Mouse (Mus musculus): Measurements from ENCODE around the gene Dcaf6. TPM values are rescaled to one million over a fixed set of nuclear protein-coding genes. Genes with fewer than 3 reads are reported as not detected.

Dcaf6 gene
- polyA plus RNA-seq, 1 experiment from 2014 or later: 11.9 TPM

DNA sequence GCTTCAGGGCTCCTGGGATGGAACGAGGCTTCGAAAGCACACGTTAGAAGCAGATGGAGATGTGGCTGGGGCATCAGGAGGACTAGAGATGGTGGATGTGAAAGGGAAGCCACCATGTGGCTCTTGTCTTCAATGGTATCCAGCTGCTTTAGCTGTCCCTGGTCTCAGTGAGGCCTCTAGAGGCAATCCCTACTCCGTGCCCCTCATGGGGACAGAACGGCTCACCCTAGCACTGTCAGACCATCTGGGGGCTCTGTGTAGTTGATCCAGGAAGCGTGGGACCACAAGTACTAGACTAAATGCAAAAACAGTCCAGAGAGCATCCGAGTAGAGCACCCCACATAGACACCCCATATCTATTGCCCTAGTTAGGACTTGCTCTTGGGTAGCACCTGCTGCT, 138.4 kb downstream of the Dcaf6 start:
- 96% methylated on average over 7 of the region's 7 CpGs for WGBS
- Histone ChIP-seq H3K4me3 (ENCODE audit: low read depth, low read length) (no peak overlapping the region), H3K36me3 (ENCODE audit: control insufficient read depth, insufficient read depth, low read length) (0 out of 2 replicates have a peak, but pooled peaks cover 4% of the 10 kb centered on the region), H3K27ac (ENCODE audit: low read depth, low read length) (no peak overlapping the region), H3K27me3 (ENCODE audit: control insufficient read depth, insufficient read depth, low read length) (no peaks in the 10 kb centered on the region), H3K9me3 (ENCODE audit: control insufficient read depth, low read length) (no peaks in the 10 kb centered on the region), H3K4me2 (replicated peaks; ENCODE audit: low read depth, low read length) (no peak overlapping the region), H3K4me1 (replicated peaks; ENCODE audit: control insufficient read depth, insufficient read depth, low read length) (no peaks in the 10 kb centered on the region), H3K9ac (ENCODE audit: low read depth, low read length) (no peak overlapping the region)
- ATAC-seq (ENCODE audit: low FRiP score) (no peak), DNase-seq (ENCODE audit: low spot score) (no peak)

DNA sequence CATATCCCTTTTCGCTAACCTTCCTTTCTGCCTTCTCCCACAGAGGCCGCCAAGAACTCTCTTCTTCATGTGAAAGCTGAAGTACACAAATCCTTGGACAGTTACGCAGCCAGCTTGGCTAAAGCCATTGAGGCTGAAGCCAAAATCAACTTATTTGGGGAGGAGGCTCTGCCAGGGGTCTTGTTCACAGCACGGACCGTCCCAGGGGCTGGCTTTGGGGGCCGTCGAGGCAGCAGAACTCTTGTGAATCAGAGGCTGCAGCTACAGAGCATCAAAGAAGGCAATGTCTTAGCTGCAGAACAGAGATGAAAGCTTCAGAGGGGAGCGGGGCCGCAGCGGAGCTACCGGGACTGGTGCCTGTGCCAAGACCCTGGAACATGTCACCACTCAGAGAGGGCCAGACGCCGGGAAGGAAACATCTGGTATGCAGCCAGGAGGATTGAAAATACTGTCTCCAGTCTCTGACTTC, 138.8 kb downstream of the Dcaf6 start:
- no peak for DNase-seq (ENCODE audit: low spot score)
- Histone ChIP-seq H3K9me3 (ENCODE audit: control insufficient read depth, low read length) (no peaks in the 10 kb centered on the region), H3K36me3 (ENCODE audit: control insufficient read depth, insufficient read depth, low read length) (0 out of 2 replicates have a peak, but pooled peaks cover 4% of the 10 kb centered on the region), H3K4me3 (ENCODE audit: low read depth, low read length) (no peak overlapping the region), H3K4me2 (replicated peaks; ENCODE audit: low read depth, low read length) (no peak overlapping the region), H3K27me3 (ENCODE audit: control insufficient read depth, insufficient read depth, low read length) (no peaks in the 10 kb centered on the region), H3K4me1 (replicated peaks; ENCODE audit: control insufficient read depth, insufficient read depth, low read length) (no peaks in the 10 kb centered on the region), H3K9ac (ENCODE audit: low read depth, low read length) (no peak overlapping the region), H3K27ac (ENCODE audit: low read depth, low read length) (no peak overlapping the region)
- ATAC-seq (ENCODE audit: low FRiP score): no peak
- 91% methylated on average over 13 of the region's 13 CpGs for WGBS

DNA sequence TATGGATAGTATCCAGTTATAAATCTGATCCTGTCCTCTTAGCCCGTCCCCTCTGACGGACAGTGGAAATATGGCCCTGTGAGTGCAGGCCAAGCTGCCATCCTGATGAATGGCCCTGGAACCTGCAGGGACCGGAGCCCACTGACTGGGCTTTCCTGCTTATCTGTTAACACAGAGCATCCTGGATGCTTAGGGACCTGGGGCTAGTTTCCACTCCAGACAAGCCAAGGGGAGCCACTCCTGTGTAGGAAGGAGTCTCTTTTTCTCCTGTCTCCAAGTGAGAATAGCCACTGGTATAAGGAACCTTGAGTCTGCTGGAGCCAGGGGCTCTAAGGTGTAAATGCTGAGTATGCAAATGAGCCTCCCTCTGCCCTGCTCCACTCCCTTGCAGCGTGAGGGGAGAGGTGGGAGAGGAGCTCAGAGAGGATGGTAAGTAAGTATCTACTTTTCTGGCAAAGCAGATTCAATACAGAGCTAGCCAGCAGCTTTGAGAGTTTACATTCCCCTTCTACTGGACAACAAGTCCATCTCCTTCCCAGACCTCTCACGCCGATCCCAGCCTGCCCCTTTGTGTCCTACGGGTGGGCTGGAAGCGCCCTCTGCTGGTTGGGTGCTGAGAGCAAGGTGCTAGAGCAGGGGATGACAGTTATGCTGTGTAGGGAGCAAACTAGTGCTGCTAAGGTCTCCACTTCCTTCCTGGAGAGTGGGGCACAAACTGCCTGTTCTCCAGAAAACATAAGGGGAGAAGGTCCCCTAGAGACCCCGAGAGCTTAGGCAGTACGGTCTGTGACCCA, 139.9 kb downstream of the Dcaf6 start:
- no peak overlapping the region for H3K27ac ChIP-seq (ENCODE audit: low read depth, low read length)
- H3K36me3 ChIP-seq (ENCODE audit: control insufficient read depth, insufficient read depth, low read length): 0 out of 2 replicates have a peak, but pooled peaks cover 4% of the 10 kb centered on the region
- ATAC-seq (ENCODE audit: low FRiP score): peak; percentile 76
- no peak overlapping the region for H3K4me2 ChIP-seq (replicated peaks; ENCODE audit: low read depth, low read length)
- no peaks in the 10 kb centered on the region for H3K27me3 ChIP-seq (ENCODE audit: control insufficient read depth, insufficient read depth, low read length)
- no peak overlapping the region for H3K4me3 ChIP-seq (ENCODE audit: low read depth, low read length)
- H3K9ac ChIP-seq (ENCODE audit: low read depth, low read length): no peak overlapping the region
- peak; percentile 82 for DNase-seq (ENCODE audit: low spot score)
- H3K9me3 ChIP-seq (ENCODE audit: control insufficient read depth, low read length): no peaks in the 10 kb centered on the region
- WGBS: 42% methylated on average over 10 of the region's 10 CpGs
- no peaks in the 10 kb centered on the region for H3K4me1 ChIP-seq (replicated peaks; ENCODE audit: control insufficient read depth, insufficient read depth, low read length)

DNA sequence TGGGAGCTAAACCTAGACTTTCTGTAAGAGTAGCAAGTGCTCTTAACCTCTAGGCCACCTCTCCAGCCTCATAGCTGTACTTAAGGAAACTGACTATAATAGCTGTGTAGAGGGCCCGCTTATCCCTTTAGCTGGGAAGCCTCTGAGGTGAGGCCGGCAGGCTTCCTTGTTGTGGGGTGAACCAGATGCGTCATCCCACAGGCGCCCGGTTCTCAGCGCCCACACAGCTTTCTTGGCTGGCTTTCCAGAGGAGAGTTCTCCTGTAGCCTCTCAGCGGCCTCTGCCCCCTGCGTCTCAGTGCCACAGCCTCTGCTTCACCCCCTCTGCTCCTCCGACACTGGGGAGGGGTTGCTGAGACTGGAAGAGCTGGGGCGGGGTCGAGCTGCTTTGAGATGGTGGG, 143.9 kb downstream of the Dcaf6 start:
- WGBS: 36% methylated on average over 11 of the region's 11 CpGs
- no peaks in the 10 kb centered on the region for H3K36me3 ChIP-seq (ENCODE audit: control insufficient read depth, insufficient read depth, low read length)

DNA sequence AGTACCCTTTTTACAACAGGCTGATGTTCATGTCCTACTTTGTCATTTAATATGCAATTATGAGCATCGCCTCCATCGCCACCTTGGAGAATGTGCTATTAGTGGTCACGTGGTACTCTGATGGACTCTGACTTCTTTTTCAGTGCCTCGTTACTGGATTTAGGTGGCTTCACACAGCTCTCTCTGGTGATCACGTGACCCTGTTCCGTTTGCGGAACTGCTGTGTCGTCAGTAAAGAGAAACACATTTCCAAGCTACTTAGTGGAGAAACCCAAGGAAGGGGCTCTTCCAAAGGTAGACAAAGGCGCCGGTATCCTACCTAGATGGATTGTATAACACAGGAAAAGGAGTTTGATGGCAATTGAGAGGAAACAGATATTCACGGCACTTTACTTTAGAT, 152.1 kb downstream of the Dcaf6 start:
- DNase-seq (ENCODE audit: low spot score) (no peak), ATAC-seq (ENCODE audit: low FRiP score) (no peak)
- Histone ChIP-seq H3K4me2 (replicated peaks; ENCODE audit: low read depth, low read length) (no peak overlapping the region), H3K27me3 (ENCODE audit: control insufficient read depth, insufficient read depth, low read length) (no peaks in the 10 kb centered on the region), H3K27ac (ENCODE audit: low read depth, low read length) (no peak overlapping the region), H3K9ac (ENCODE audit: low read depth, low read length) (no peak overlapping the region), H3K9me3 (ENCODE audit: control insufficient read depth, low read length) (no peaks in the 10 kb centered on the region), H3K4me1 (replicated peaks; ENCODE audit: control insufficient read depth, insufficient read depth, low read length) (no peaks in the 10 kb centered on the region), H3K36me3 (ENCODE audit: control insufficient read depth, insufficient read depth, low read length) (peaks cover 6% of the 10 kb centered on the region; the same call in 1 of the 2 replicates), H3K4me3 (ENCODE audit: low read depth, low read length) (no peak overlapping the region)
- WGBS: 83% methylated on average over 11 of the region's 11 CpGs

More for the DNA sequence above, 143.9 kb downstream of the Dcaf6 start:
- no peaks in the 10 kb centered on the region for H3K27me3 ChIP-seq (ENCODE audit: control insufficient read depth, insufficient read depth, low read length)
- H3K4me3 ChIP-seq (ENCODE audit: low read depth, low read length): no peak overlapping the region
- H3K4me1 ChIP-seq (replicated peaks; ENCODE audit: control insufficient read depth, insufficient read depth, low read length): no peaks in the 10 kb centered on the region
- no peak overlapping the region for H3K4me2 ChIP-seq (replicated peaks; ENCODE audit: low read depth, low read length)
- no peak for DNase-seq (ENCODE audit: low spot score)
- no peak overlapping the region for H3K9ac ChIP-seq (ENCODE audit: low read depth, low read length)
- no peak overlapping the region for H3K27ac ChIP-seq (ENCODE audit: low read depth, low read length)
- ATAC-seq (ENCODE audit: low FRiP score): no peak
- no peaks in the 10 kb centered on the region for H3K9me3 ChIP-seq (ENCODE audit: control insufficient read depth, low read length)

DNA sequence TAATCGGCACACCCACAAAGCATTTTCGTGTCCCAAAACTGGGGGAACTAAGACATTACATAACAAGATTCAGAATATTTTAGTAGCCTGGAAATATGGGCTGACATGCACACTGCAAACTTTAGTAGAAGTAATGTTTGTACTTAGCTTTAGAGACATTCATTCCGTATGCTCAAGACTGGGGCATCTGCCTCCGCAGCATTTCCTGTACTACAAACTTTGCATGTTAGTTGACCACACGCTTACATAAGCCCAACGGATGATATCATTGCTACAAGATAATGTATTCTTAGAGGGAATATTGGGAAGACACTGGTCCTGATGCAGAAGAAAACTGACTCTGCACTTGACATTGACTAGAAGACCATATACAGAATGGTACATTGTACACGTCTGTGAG, 155.9 kb downstream of the Dcaf6 start:
- no peak overlapping the region for H3K4me2 ChIP-seq (replicated peaks; ENCODE audit: low read depth, low read length)
- H3K4me3 ChIP-seq (ENCODE audit: low read depth, low read length): no peak overlapping the region
- DNase-seq (ENCODE audit: low spot score) (no peak), ATAC-seq (ENCODE audit: low FRiP score) (no peak)
- H3K27me3 ChIP-seq (ENCODE audit: control insufficient read depth, insufficient read depth, low read length): no peaks in the 10 kb centered on the region
- H3K27ac ChIP-seq (ENCODE audit: low read depth, low read length): no peak overlapping the region
- H3K9me3 ChIP-seq (ENCODE audit: control insufficient read depth, low read length): no peaks in the 10 kb centered on the region
- H3K36me3 ChIP-seq (ENCODE audit: control insufficient read depth, insufficient read depth, low read length): no peaks in the 10 kb centered on the region
- 89% methylated on average over 7 of the region's 7 CpGs for WGBS
- no peaks in the 10 kb centered on the region for H3K4me1 ChIP-seq (replicated peaks; ENCODE audit: control insufficient read depth, insufficient read depth, low read length)
- no peak overlapping the region for H3K9ac ChIP-seq (ENCODE audit: low read depth, low read length)

DNA sequence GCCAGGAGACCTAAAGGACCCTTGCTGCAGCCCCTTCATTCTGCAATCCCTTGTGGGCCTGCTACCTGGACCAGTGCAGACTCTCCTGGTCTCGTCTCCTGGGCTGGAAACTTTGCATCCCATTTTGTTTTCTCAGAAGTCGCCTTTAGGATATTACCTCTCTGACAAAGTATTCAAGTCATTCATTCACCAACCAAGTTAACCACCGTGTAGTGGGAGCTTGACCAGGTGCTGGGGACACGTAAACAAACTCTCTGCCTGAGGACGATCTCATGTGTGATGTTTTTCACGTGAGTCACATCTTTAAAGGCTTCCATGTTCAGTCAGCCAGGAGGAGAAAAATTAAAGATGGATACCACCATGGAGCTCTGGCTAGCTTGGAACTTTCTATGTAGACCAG, 157.1 kb downstream of the Dcaf6 start:
- Histone ChIP-seq H3K9me3 (ENCODE audit: control insufficient read depth, low read length) (no peaks in the 10 kb centered on the region), H3K4me2 (replicated peaks; ENCODE audit: low read depth, low read length) (no peak overlapping the region), H3K27me3 (ENCODE audit: control insufficient read depth, insufficient read depth, low read length) (no peaks in the 10 kb centered on the region), H3K4me1 (replicated peaks; ENCODE audit: control insufficient read depth, insufficient read depth, low read length) (no peaks in the 10 kb centered on the region), H3K36me3 (ENCODE audit: control insufficient read depth, insufficient read depth, low read length) (no peaks in the 10 kb centered on the region), H3K9ac (ENCODE audit: low read depth, low read length) (no peak overlapping the region), H3K27ac (ENCODE audit: low read depth, low read length) (no peak overlapping the region), H3K4me3 (ENCODE audit: low read depth, low read length) (no peak overlapping the region)
- no peak for ATAC-seq (ENCODE audit: low FRiP score)
- WGBS: 86% methylated on average over 6 of the region's 6 CpGs
- DNase-seq (ENCODE audit: low spot score): no peak

DNA sequence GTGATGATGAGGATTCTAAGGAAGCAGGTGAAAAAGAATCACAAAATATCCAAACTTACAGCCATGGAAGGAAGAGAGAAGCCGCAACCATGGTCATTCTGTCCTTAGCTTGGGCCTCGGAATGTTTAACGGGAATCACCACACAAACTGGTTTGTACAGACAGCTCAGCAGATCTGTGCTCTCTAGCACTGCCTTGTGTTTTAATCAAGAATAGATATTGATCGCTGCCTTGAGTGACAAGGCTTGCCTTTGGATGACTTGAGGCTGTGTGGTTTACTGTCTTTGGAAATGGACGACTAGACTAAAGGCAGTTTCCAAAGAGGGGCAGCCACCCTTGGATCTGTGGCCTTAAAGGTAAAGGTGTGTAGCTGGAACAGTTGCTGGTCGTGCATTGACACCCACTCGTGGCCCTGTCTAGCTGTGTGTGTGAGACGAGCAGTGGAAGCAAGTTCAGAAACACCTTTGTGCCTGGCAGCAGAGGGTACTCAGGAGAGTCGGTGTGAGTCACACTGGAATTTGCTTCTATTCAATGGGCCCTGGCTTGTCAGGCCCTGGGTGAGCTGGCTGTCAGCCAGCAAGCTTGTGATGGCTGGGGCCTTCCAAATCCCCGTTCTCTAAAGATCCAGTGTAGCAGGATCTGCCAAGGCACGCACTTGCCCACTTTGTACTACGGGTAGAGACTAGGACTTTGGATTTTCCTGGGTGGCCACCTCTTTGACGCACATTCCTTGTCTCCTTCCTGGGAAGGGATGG, 157.6 kb downstream of the Dcaf6 start:
- no peak for ATAC-seq (ENCODE audit: low FRiP score)
- H3K4me1 ChIP-seq (replicated peaks; ENCODE audit: control insufficient read depth, insufficient read depth, low read length): no peaks in the 10 kb centered on the region
- no peak overlapping the region for H3K9ac ChIP-seq (ENCODE audit: low read depth, low read length)
- no peak overlapping the region for H3K27ac ChIP-seq (ENCODE audit: low read depth, low read length)
- H3K27me3 ChIP-seq (ENCODE audit: control insufficient read depth, insufficient read depth, low read length): no peaks in the 10 kb centered on the region
- H3K4me2 ChIP-seq (replicated peaks; ENCODE audit: low read depth, low read length): no peak overlapping the region
- H3K36me3 ChIP-seq (ENCODE audit: control insufficient read depth, insufficient read depth, low read length): no peaks in the 10 kb centered on the region
- 88% methylated on average over 13 of the region's 13 CpGs for WGBS
- no peak for DNase-seq (ENCODE audit: low spot score)
- H3K9me3 ChIP-seq (ENCODE audit: control insufficient read depth, low read length): no peaks in the 10 kb centered on the region
- no peak overlapping the region for H3K4me3 ChIP-seq (ENCODE audit: low read depth, low read length)

Data from hindbrain, embryonic 11.5 days (tissue).